Mouse (Mus musculus) lung, adult 2 months (tissue): ENCODE data around the gene Evx2.

ENCODE experiments used
- CTCF ChIP-seq: fragments of 200-500 bp; IDR thresholded peaks from 2 replicates; pipeline ENCODE4 v1.5.1; 2011; ENCODE audit warnings: mild to moderate bottlenecking, low read length, control low read depth; ENCODE audit not compliant: insufficient read depth
- POLR2A ChIP-seq: fragments of 200-500 bp; IDR thresholded peaks from 2 replicates; pipeline ENCODE4 v1.6.1; 2011; ENCODE audit warnings: low read depth, mild to moderate bottlenecking, control low read depth, low read length, borderline replicate concordance; ENCODE audit errors: extremely low read depth

- no peak for TF ChIP-seq POLR2A
- no peak for TF ChIP-seq CTCF
Measured at GRCm38 (mm10) chr2:74697567-74698121, 38.3 kb upstream of the Evx2 start, which contains the start of gene Hoxd9.
